Mouse (Mus musculus): ENCODE measurements around the gene Cdh22. TPM values are rescaled to one million over a fixed set of nuclear protein-coding genes. Genes with fewer than 3 reads are reported as not detected.

The Cdh22 gene
- total RNA-seq, 2 experiments from 2014 or later, result 0.36 to 0.64 TPM

GRCm38 (mm10) chr2:165157900-165158299 lies 76.8 kb downstream of the Cdh22 start:
- DNase-seq, result no peak
- no peak overlapping the region for H3K4me3 ChIP-seq
- intact Hi-C loops (cut with DNase I), result no loop called here
- H3K27ac ChIP-seq, result no peak overlapping the region
- TF ChIP-seq CTCF (IDR thresholded peaks at IDR 0.05), result no peak

- DNase-seq, result peak; percentile 88
- Histone ChIP-seq H3K27ac (peak overlapping the region; percentile 85), H3K4me3 (peak overlapping the region; percentile 45)
- no peak for TF ChIP-seq CTCF (IDR thresholded peaks at IDR 0.05)
- intact Hi-C loops (cut with DNase I), result no loop called here
These were observed 81.6 kb downstream of the Cdh22 start for GRCm38 (mm10) chr2:165153006-165153405.

- H3K4me3 ChIP-seq, result no peak overlapping the region
- intact Hi-C loops (cut with DNase I), result no loop called here
- no peak overlapping the region for H3K27ac ChIP-seq
- no peak for DNase-seq
- TF ChIP-seq CTCF (IDR thresholded peaks at IDR 0.05), result no peak
These were observed 84.9 kb downstream of the Cdh22 start for GRCm38 (mm10) chr2:165149741-165150140.

GRCm38 (mm10) chr2:165145821-165146220 lies 88.8 kb downstream of the Cdh22 start:
- Histone ChIP-seq H3K4me3 (no peak overlapping the region), H3K27ac (no peak overlapping the region)
- DNase-seq, result no peak
- intact Hi-C loops (cut with DNase I), result no loop called here
- no peak for TF ChIP-seq CTCF (IDR thresholded peaks at IDR 0.05)

GRCm38 (mm10) chr2:165143487-165143886 lies 91.2 kb downstream of the Cdh22 start:
- intact Hi-C loops (cut with DNase I), result no loop called here

GRCm38 (mm10) chr2:165136049-165136448 lies 98.6 kb downstream of the Cdh22 start:
- Histone ChIP-seq H3K4me3 (no peak overlapping the region), H3K27ac (no peak overlapping the region)
- TF ChIP-seq CTCF (IDR thresholded peaks at IDR 0.05), result no peak
- no peak for DNase-seq
- intact Hi-C loops (cut with DNase I), result no loop called here

More at GRCm38 (mm10) chr2:165143487-165143886, 91.2 kb downstream of the Cdh22 start:
- no peak for TF ChIP-seq CTCF (IDR thresholded peaks at IDR 0.05)
- H3K4me3 ChIP-seq, result no peak overlapping the region
- no peak for DNase-seq
- H3K27ac ChIP-seq, result no peak overlapping the region

- no peak for TF ChIP-seq CTCF (IDR thresholded peaks at IDR 0.05)
- intact Hi-C loops (cut with DNase I), result no loop called here
- Histone ChIP-seq H3K4me3 (no peak overlapping the region), H3K27ac (no peak overlapping the region)
- DNase-seq, result no peak
These were observed 101.1 kb downstream of the Cdh22 start for GRCm38 (mm10) chr2:165133566-165133965.

GRCm38 (mm10) chr2:165131428-165131827 lies 103.2 kb downstream of the Cdh22 start:
- intact Hi-C loops (cut with DNase I), result no loop called here
- TF ChIP-seq CTCF (IDR thresholded peaks at IDR 0.05), result no peak
- DNase-seq, result no peak

GRCm38 (mm10) chr2:165129189-165129588 lies 105.5 kb downstream of the Cdh22 start:
- TF ChIP-seq CTCF (IDR thresholded peaks at IDR 0.05), result no peak
- DNase-seq, result no peak
- intact Hi-C loops (cut with DNase I), result no loop called here
- H3K27ac ChIP-seq, result no peak overlapping the region
- H3K4me3 ChIP-seq, result no peak overlapping the region

More at GRCm38 (mm10) chr2:165131428-165131827, 103.2 kb downstream of the Cdh22 start:
- Histone ChIP-seq H3K4me3 (no peak overlapping the region), H3K27ac (no peak overlapping the region)

- Histone ChIP-seq H3K4me3 (no peak overlapping the region), H3K27ac (no peak overlapping the region)
- no peak for DNase-seq
- no peak for TF ChIP-seq CTCF (IDR thresholded peaks at IDR 0.05)
- intact Hi-C loops (cut with DNase I), result no loop called here
These were observed 107.6 kb downstream of the Cdh22 start for GRCm38 (mm10) chr2:165126896-165127562.

GRCm38 (mm10) chr2:165121206-165121840 lies 113.3 kb downstream of the Cdh22 start:
- DNase-seq, result no peak
- no peak for TF ChIP-seq CTCF (IDR thresholded peaks at IDR 0.05)
- Histone ChIP-seq H3K4me3 (no peak overlapping the region), H3K27ac (no peak overlapping the region)
- intact Hi-C loops (cut with DNase I), result no loop called here

GRCm38 (mm10) chr2:165120765-165121164 lies 113.9 kb downstream of the Cdh22 start:
- no peak for DNase-seq
- TF ChIP-seq CTCF (IDR thresholded peaks at IDR 0.05), result no peak
- intact Hi-C loops (cut with DNase I), result no loop called here
- Histone ChIP-seq H3K4me3 (no peak overlapping the region), H3K27ac (no peak overlapping the region)

GRCm38 (mm10) chr2:165113733-165114132 lies 120.9 kb downstream of the Cdh22 start:
- no peak for TF ChIP-seq CTCF (IDR thresholded peaks at IDR 0.05)
- H3K27ac ChIP-seq, result no peak overlapping the region
- intact Hi-C loops (cut with DNase I), result loop anchor here (5.0 to 10.0 kb wide), 2 partner anchors 41 to 149 kb away; partner anchors contain the start of gene Slc12a5

More at GRCm38 (mm10) chr2:165113733-165114132, 120.9 kb downstream of the Cdh22 start:
- DNase-seq, result no peak
- no peak overlapping the region for H3K4me3 ChIP-seq

Measured in gastrocnemius, adult 2 months (tissue).